Mouse (Mus musculus) brain, adult 2 months (tissue): Measurements from ENCODE around the gene Scin.
A peak's percentile ranks its signal among the peaks of the same experiment; 100 is the strongest.
"Not testable (repeated sequence)": the region's sequence is repeated elsewhere in the genome, so short reads cannot be mapped to it uniquely, and the experiment has no call there.

ENCODE experiments used
- DNase-seq: peaks from one replicate; pipeline ENCODE4 v3.0.0; 2011; ENCODE audit warnings: low read depth, low spot score

Scin gene

DNA sequence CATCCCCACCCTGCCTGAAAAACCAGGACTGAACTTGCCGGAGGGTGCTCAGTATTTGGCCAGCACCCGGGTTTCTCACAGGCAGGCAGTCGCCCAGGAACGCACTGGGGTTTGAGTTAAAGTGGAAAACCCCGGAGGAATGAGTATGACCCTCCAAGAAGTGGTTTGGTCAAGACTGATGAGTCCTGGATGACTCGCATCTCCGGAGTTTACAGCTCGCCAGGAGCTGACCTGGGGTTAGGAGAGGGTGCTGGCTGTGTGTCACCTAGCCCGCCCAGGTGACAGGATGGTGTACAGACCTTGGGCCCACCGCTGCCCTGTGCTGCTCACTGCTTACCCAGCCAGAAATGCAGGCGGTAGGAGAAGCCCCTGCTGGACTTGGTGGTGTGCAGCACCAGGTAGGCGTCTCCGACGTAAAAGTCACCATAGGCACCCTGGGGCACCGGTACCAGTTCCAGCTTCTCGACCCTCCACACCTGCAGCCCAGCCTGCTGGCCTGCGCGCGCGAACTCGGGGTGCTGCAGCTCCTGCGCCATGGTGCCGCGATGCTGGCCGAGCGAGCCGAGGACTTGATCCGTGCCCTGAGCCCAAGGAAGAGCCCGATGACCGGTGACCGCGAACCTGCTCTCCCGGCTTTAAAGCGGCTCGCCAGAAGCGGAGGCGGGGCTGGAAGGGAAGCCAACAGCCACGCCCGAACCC, at the start of gene Scin:
TSS of gene Scin (minus strand) at position 656 of the 699 bp plus-strand sequence.
- DNase-seq = no peak

GRCm38 (mm10) chr12:40177089-40177488, 43.1 kb upstream of the Scin start:
- peak; percentile 61 for DNase-seq

DNA sequence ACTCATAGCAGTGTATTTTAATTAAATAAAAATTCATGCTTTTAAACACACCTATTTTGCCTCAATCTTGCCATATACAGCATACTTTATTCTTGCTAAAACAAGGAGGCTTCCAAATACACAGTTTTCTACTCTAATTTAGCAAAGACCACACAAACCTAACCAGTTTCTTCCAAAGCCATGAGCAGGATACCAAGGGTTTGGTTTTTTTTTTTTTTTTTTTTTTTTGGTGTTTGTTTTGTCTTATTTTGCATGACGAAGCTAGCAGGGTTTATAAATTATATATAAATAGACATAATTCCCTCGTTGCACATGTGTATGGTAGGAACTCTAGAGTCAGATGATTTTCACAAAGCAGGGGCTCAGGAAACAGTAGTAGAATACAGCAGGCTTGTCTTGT, 42.1 kb upstream of the Scin start:
- no peak for DNase-seq

GRCm38 (mm10) chr12:40175171-40175570, 41.1 kb upstream of the Scin start:
- not testable (repeated sequence) for DNase-seq

GRCm38 (mm10) chr12:40171637-40172036, 37.6 kb upstream of the Scin start:
- DNase-seq = no peak

DNA sequence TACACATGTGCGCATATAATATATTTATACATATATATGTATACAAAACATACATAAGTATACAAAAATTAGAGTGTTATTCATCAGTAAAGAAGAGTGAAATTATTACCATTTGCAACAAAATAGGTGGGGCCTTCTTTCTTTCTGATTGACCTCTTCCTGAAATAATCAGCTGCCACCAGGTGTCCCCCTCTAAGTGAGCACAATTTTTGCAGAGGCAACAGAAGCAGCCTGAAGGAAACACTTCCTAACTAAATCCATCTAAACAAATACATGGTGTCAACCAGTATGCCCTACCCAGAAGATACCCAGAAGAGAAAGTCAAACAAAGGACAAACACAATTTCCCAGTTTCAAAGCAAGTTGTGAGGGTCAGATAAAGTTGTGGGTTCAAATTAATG, 35.6 kb upstream of the Scin start:
- DNase-seq = no peak

- DNase-seq = peak; percentile 71
These were observed 30.6 kb upstream of the Scin start for GRCm38 (mm10) chr12:40164621-40165020.

DNA sequence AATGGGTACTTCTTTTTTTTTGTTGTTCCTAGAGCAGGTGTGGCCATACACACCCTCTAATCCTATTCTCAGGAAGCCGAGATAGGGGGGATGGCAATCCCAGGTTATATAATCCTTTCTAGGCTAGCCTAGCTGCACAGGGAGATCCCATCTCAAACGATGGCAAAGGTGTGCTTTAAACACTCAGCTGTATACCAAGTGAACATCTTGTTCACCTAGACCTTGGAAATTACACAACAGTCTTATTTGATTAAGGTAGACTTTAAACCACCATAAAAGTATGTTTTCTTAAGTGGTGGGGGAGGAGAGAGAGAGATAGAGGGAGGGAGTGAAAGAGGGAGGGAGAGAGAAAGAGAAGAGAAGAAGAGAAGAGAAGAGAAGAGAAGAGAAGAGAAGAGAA, 26.7 kb upstream of the Scin start:
- no peak for DNase-seq

DNA sequence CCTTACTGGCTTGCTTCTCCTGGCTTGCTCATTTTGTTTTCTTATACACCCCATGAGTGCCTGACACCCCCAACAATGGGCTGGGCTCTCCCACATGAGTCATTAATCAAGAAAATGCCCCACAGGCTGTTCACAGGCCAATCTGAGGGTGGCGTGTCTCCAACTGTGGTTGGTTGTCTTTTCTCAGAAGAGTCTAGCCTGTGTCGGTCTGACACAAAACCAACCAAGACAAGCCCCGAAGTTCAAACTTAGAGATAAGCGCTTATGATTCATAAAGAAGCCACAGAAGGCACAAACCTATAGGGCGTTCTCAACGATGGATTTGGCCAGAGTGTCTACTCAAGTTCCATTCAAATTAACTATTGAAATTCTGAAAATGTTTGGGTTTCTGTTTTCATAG, 20.2 kb upstream of the Scin start:
- no peak for DNase-seq

GRCm38 (mm10) chr12:40152353-40153069, 18.5 kb upstream of the Scin start:
- DNase-seq = peak; percentile 10

DNA sequence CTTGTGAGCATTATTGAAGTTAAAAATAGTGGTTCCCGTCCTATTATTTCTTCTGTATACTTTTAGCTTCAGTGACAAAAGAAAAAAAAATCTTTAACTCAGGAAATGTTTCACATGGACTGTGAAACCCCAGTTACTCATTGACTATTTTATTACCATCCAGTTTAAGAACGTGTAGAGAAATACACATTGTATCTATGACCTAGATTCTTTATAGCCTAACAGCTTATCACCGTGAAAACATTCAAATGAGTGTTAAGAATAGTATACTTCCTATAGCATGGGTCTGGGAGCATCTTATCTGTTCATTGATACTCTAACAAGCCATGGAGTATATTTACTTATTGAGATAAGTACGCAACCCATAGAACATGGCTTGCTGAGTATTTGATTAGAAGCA, 13.3 kb upstream of the Scin start:
- DNase-seq = no peak

GRCm38 (mm10) chr12:40146510-40146909, 12.5 kb upstream of the Scin start:
- DNase-seq = no peak

DNA sequence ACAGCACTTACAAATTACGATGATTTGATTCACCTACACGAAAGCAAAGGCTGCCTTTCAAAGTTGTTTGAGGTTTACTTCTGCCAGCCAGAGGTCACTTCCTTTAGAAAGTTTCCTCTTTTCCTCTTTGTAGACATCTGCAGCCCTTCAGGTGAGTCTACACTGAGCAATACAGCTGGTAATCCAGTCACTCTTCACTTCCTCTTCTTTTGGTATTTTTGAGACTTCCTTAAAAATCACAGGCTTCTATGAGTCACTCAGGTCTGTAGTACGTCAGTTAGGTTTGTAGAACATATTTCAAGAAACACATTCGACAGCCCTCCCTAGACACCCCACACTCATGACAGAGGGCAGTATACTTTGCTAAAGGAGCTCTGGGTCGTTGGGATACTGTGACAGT, 6.7 kb upstream of the Scin start:
- no peak for DNase-seq

- DNase-seq = no peak
These were observed 5.6 kb upstream of the Scin start for GRCm38 (mm10) chr12:40139484-40140245.

DNA sequence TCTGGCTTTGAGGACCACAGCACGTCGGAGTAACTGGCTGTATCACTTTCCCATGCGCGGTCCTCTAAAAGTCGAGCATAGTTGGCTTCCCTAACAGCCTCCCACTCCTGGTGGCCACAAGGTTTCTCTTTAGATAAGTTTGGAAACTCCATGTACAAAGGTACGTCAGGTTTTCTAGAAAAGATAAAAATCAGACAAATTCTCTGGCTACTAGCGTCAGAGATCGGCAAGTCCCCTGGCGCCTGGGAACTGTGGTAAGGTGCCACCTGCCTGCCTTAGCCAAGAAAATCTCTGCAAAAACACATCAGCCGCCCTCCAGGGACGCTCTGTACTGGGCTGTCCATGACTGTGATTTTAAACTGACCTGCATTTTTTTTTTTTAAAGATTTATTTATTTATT, 501 bp upstream of the Scin start:
- DNase-seq = no peak

GRCm38 (mm10) chr12:40133194-40133572, 845 bp downstream of the Scin start:
- DNase-seq = no peak

DNA sequence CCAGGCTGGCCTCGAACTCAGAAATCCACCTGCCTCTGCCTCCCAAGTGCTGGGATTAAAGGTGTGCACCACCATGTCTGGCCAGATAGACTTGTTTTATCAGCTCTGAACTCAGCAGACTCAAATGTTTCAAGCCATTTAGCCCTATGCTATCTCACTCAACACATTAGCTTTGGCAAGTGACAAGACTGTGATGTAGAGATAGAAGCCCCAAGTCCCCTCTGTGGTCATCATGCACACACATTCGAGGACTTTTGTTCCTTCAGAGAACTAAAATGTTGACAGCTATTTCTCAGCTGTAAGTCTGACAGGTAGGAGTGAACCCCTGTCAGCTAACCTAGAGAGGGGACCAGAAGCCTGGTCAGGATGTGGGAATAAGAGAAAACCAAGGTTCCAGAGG, 15.2 kb downstream of the Scin start:
- DNase-seq = no peak

GRCm38 (mm10) chr12:40117045-40117444, 17.0 kb downstream of the Scin start:
- no peak for DNase-seq

GRCm38 (mm10) chr12:40116214-40116613, 17.8 kb downstream of the Scin start:
- no peak for DNase-seq

DNA sequence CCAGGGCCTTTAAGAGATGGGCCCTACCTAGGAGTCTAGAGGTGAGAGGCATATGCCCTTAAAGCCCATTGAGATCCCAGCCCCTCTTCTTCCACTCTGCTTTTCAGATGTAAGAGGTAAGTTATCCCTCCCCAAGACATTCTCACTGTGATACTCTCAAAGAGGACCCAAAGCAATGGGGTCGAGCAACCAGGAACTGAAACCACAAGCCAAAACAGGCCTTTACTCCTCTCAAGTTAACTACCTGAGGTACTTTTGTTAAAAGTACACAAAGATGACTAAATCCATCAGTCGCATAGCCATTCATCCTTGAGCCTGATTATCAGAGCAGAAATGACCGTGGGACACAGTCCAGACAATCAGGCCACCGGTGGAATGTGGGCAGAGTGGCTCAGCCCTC, 19.1 kb downstream of the Scin start:
- no peak for DNase-seq

- DNase-seq = no peak
These were observed 20.0 kb downstream of the Scin start for GRCm38 (mm10) chr12:40114020-40114419.

- DNase-seq = no peak
These were observed 20.4 kb downstream of the Scin start for GRCm38 (mm10) chr12:40113605-40114004.

- DNase-seq = no peak
These were observed 24.8 kb downstream of the Scin start for GRCm38 (mm10) chr12:40109227-40109626.
